Mouse (Mus musculus) forebrain, embryonic 15.5 days (tissue): ENCODE measurements at regions not wholly inside any gene's neighbourhood (a gene's known extent, or its start where the extent isn't known, plus 50 kb on each side); places are given as distances from the start of the nearest gene placed in this dataset.

Experiments used
- ATAC-seq: fragments of 200-750 bp; cut with Nextera tagmentation; replicated peaks from 2 replicates; pipeline ENCODE4 v1.8.0; 2017; ENCODE audit warnings: mild to moderate bottlenecking, moderate TSS enrichment, moderate library complexity
- H3K27ac ChIP-seq: fragments of 300-500 bp; sonication (generic); replicated peaks from 2 replicates; pipeline ENCODE4 v1.5.1; 2015; ENCODE audit warnings: mild to moderate bottlenecking, inconsistent platforms
- H3K27me3 ChIP-seq: fragments of 300-500 bp; sonication (generic); 2 replicates; pipeline ENCODE4 v1.6.1; 2015; ENCODE audit warnings: inconsistent platforms
- H3K36me3 ChIP-seq: fragments of 300-500 bp; sonication (generic); 2 replicates; pipeline ENCODE4 v1.6.1; 2015; ENCODE audit warnings: mild to moderate bottlenecking, inconsistent platforms
- H3K4me1 ChIP-seq: fragments of 300-500 bp; sonication (generic); 2 replicates; pipeline ENCODE4 v1.6.1; 2015; ENCODE audit warnings: inconsistent platforms
- H3K4me2 ChIP-seq: fragments of 300-500 bp; sonication (generic); replicated peaks from 2 replicates; pipeline ENCODE4 v1.6.1; 2015; ENCODE audit warnings: mild to moderate bottlenecking, inconsistent platforms
- H3K4me3 ChIP-seq: fragments of 300-500 bp; sonication (generic); 2 replicates; pipeline ENCODE4 v1.5.1; 2015; ENCODE audit warnings: mild to moderate bottlenecking, inconsistent platforms
- H3K9ac ChIP-seq: fragments of 300-500 bp; sonication (generic); replicated peaks from 2 replicates; pipeline ENCODE4 v1.6.1; 2015; ENCODE audit warnings: mild to moderate bottlenecking, inconsistent platforms
- H3K9me3 ChIP-seq: fragments of 300-500 bp; sonication (generic); 2 replicates; pipeline ENCODE4 v1.6.1; 2016; ENCODE audit warnings: inconsistent platforms
- WGBS: fragments of 180-500 bp; shearing (Covaris S2); methylation state at CpG from one replicate; pipeline ENCODE4 v1.1.7; 2015; ENCODE audit warnings: mixed read lengths; 5-methylcytosine and 5-hydroxymethylcytosine counted together

DNA sequence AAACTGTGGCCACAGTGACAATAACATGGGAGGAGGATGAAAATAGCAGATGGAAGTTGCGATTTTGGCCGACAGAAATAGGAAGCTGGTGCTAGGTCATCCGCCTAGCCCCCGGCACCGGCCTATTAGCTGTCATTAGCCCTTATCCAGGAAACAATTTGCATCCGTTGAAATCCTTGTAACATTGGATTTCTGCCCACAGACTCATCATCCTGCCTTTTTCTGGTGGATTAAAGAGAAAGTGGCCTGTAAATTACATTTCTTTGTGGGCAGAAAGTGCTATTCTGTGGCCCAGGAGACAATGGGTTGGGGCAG is 261.1 kb upstream of the Gm10131 start:
- Histone ChIP-seq H3K9ac (no peak overlapping the region), H3K27ac (peak overlapping the region; percentile 56), H3K4me1 (peaks cover 23% of the 10 kb centered on the region), H3K36me3 (no peaks in the 10 kb centered on the region), H3K9me3 (no peaks in the 10 kb centered on the region), H3K4me3 (no peak overlapping the region), H3K4me2 (no peak overlapping the region), H3K27me3 (no peaks in the 10 kb centered on the region)
- peak; percentile 31; the same call in 1 of the 2 replicates for ATAC-seq
- WGBS, result 15% methylated on average over 6 of the region's 6 CpGs

DNA sequence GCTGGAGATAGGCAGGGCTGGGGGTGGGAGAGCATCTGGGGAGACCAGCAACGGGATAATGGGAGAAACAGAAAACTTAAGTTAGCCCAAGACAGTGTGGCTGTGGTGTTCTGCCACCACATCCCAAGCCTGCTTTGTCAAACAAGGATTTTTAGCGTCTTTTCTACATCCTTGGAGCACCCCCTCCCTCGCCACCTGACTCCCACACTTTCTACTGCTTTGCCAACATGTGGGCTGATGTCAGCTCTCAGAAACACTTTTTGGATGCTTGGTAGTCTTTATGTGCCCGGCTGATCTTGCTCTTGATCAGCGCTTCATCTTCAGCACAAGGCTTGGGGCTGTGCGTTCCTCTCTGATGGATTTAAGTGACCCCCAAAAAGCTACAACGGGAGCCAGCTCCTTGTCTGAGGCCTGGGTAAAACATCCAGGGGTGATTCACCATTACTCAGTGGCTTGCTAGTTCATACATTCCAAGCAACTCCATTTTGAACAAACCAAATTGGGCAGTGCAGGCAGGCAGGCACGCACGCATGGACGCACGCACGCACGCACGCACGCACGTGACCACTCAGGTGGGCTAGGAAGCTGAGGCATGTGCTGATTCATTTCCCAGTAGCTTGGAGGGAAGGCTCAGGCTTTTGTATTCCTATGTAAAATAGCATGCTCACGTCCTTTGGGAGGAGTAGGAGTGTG is 260.6 kb upstream of the Gm10131 start:
- Histone ChIP-seq H3K27ac (peak overlapping the region; percentile 56), H3K4me1 (peaks cover 23% of the 10 kb centered on the region), H3K27me3 (no peaks in the 10 kb centered on the region), H3K9ac (no peak overlapping the region), H3K9me3 (no peaks in the 10 kb centered on the region), H3K4me3 (no peak overlapping the region), H3K4me2 (no peak overlapping the region), H3K36me3 (no peaks in the 10 kb centered on the region)
- ATAC-seq, result peak; percentile 30; the same call in 1 of the 2 replicates
- WGBS, result 62% methylated on average over 17 of the region's 17 CpGs

DNA sequence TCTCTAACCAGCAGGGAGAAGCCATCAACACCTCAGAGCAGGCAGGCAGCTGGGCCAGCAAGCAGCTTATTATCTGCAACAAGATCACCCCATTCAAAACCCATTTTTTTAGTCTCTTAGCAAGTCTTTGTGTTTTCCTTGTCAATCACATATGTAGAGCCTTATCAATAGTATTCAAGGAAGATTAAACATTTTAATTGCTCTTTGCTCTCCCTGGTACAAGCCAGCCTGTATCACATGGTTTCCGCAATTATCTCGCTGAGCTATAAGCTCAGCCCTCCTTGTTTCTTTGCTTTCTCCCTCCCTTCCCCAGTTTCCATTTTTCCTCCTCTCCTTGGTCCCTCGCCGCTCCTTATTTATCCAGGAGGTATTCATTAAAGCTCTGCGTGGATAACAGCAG is 259.9 kb upstream of the Gm10131 start:
- Histone ChIP-seq H3K4me2 (no peak overlapping the region), H3K27me3 (no peaks in the 10 kb centered on the region), H3K9me3 (no peaks in the 10 kb centered on the region), H3K36me3 (no peaks in the 10 kb centered on the region), H3K27ac (peak overlapping the region; percentile 56), H3K4me1 (peaks cover 23% of the 10 kb centered on the region), H3K9ac (no peak overlapping the region), H3K4me3 (no peak overlapping the region)
- peak; percentile 30; the same call in 1 of the 2 replicates for ATAC-seq
- 22% methylated on average over 5 of the region's 5 CpGs for WGBS

DNA sequence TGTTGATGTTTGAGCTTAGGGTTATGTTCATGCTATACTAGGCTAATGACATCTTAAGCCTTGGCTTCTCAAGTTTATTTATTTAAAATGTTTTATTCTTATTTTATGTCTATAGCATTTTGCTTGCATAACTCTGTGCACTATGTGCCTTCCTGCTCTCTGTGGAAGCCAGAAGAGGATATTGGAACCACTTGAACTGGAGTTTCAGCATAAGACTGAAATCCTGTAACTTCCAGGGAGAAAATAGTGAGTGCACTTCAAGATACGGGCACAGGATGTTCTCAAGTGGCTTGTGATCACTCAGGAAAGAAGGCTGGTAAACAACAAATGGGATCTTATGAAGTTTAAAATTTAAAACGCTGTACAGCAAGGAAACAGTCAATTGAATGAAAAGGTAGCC is 257.0 kb upstream of the Gm10131 start:
- no peaks in the 10 kb centered on the region for H3K9me3 ChIP-seq
- 75% methylated on average over 2 of the region's 2 CpGs for WGBS
- H3K36me3 ChIP-seq, result no peaks in the 10 kb centered on the region
- H3K27ac ChIP-seq, result no peak overlapping the region
- ATAC-seq, result no peak
- H3K9ac ChIP-seq, result no peak overlapping the region
- H3K4me1 ChIP-seq, result peaks cover 23% of the 10 kb centered on the region
- no peak overlapping the region for H3K4me2 ChIP-seq
- H3K4me3 ChIP-seq, result no peak overlapping the region
- no peaks in the 10 kb centered on the region for H3K27me3 ChIP-seq

DNA sequence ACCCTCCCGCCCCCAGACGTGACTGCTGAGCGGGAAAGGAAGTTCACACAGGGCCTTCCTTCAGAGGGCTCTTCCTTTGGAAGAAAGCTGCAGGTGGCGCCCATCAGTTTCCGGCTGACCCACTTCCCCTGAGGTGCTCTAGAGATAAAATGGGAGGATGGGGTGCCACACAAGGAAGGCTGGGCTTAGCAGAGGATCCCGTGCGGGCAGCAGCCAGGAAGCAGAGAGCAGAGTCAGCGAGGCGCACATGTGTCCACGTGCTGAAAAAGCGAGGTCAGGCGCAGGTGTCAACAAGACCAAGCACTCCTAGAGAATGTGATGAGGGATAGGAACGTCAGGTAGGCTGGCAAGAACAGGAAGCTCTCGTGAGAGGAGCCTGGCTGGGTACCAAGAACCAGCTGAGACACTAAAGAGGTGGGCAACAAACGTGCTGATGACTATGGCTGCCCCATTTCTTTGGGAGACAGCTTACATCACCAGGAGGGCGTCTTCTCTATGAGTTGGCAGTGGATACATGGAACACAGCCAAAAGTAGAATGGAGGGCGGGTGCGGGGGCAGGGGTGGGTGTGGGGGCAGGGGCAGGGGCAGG is 253.0 kb upstream of the Gm10131 start:
- 67% methylated on average over 18 of the region's 18 CpGs for WGBS
- no peak overlapping the region for H3K4me3 ChIP-seq
- no peak overlapping the region for H3K9ac ChIP-seq
- H3K4me2 ChIP-seq, result no peak overlapping the region
- ATAC-seq, result no peak
- H3K27ac ChIP-seq, result no peak overlapping the region
- no peaks in the 10 kb centered on the region for H3K27me3 ChIP-seq
- H3K4me1 ChIP-seq, result no peaks in the 10 kb centered on the region
- no peaks in the 10 kb centered on the region for H3K9me3 ChIP-seq
- H3K36me3 ChIP-seq, result no peaks in the 10 kb centered on the region

DNA sequence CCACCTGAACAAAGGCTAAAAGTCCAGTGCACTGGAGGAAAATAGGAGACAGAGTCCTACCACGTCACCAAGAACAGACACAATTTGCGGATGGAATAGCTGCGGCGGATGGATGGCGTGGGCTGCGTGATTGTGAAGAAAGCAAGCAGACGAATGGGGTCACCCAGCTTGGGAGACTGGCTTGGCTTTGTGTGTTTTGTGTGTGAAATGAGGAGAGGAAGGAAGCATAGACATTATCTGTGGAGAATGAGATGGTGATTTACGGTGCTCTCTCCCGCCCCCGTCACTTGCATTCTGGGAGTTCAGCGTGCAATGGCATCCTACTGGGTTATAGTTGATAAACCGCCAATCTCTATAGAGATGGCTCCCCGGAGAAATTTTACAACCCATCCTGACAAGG is 252.1 kb upstream of the Gm10131 start:
- Histone ChIP-seq H3K27ac (no peak overlapping the region), H3K27me3 (no peaks in the 10 kb centered on the region), H3K4me3 (no peak overlapping the region), H3K9me3 (no peaks in the 10 kb centered on the region), H3K9ac (no peak overlapping the region), H3K36me3 (no peaks in the 10 kb centered on the region), H3K4me2 (no peak overlapping the region), H3K4me1 (no peaks in the 10 kb centered on the region)
- ATAC-seq, result no peak
- WGBS, result 87% methylated on average over 13 of the region's 13 CpGs

DNA sequence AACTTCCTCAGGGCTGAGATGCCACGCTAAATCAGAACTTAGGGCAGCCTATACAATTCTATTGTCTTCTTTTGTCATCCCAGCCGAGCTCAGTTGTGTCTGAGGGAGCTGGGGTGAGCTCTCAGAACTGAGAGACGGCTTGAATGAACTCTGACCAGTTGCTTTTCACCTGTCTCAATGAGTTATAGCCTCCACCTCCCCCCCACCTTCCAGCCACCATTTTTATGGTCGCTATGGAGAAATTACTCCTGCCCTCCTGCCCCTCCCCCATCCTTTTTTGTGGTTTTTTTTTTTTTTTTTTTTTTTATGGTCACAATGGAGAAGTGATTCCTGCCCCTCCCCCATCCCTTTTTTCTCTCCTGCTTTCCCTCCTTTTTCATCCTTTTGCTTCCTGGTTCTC is 251.6 kb upstream of the Gm10131 start:
- H3K36me3 ChIP-seq, result no peaks in the 10 kb centered on the region
- no peak for ATAC-seq
- H3K4me1 ChIP-seq, result no peaks in the 10 kb centered on the region
- H3K27ac ChIP-seq, result no peak overlapping the region
- no peaks in the 10 kb centered on the region for H3K9me3 ChIP-seq
- H3K4me2 ChIP-seq, result no peak overlapping the region
- no peak overlapping the region for H3K4me3 ChIP-seq
- no peak overlapping the region for H3K9ac ChIP-seq
- WGBS, result 60% methylated on average over 4 of the region's 4 CpGs
- no peaks in the 10 kb centered on the region for H3K27me3 ChIP-seq

DNA sequence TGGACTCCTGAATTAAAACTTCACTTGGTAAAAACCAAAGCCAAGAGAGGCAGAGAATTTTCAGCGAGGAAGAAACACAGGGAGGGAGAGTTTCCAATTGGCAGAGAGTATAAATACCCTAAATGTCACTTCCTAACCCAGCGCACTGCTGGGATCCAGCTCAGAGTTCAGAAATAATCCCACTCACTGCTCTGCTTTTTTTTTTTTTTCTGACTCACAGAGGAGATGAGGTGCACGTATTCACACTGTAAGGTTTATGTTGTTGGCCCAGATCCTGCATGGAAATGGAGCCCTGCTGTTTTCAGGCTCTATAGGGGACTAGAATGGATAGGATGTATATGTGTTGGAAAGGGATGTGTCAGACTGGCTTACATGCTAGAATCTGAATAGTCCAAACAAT is 249.8 kb upstream of the Gm10131 start:
- Histone ChIP-seq H3K27me3 (no peaks in the 10 kb centered on the region), H3K4me1 (no peaks in the 10 kb centered on the region), H3K9me3 (no peaks in the 10 kb centered on the region), H3K4me3 (no peak overlapping the region), H3K27ac (no peak overlapping the region), H3K4me2 (no peak overlapping the region), H3K9ac (no peak overlapping the region), H3K36me3 (no peaks in the 10 kb centered on the region)
- no peak for ATAC-seq
- WGBS, result 67% methylated on average over 3 of the region's 3 CpGs

DNA sequence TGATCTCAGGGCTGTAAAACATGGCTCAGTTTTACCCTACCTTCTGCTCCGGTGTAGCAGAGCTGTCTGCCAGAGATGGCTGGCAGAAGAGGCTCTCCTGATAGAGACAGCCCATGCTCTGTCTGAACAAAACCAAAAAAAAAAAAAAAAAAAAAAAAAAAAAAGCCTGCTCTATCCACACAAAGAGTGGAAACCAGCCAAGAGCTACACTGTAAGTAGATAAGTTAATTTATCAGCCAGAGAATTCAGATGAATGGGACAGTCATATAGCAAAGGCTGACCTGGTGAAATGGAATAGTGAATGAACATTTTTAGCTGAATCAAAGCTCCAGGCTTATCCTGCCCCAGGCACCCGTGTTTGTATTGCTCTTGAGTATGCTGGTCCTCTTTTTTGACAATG is 248.2 kb upstream of the Gm10131 start:
- 0 out of 2 replicates have a peak, but pooled peaks have one; percentile 38 for ATAC-seq
- Histone ChIP-seq H3K4me1 (peaks cover 3% of the 10 kb centered on the region), H3K4me3 (no peak overlapping the region), H3K4me2 (no peak overlapping the region), H3K36me3 (no peaks in the 10 kb centered on the region), H3K9me3 (no peaks in the 10 kb centered on the region), H3K27me3 (no peaks in the 10 kb centered on the region), H3K9ac (no peak overlapping the region), H3K27ac (0 out of 2 replicates have a peak overlapping the region, but pooled peaks have one; percentile 2)
- 51% methylated on average over 2 of the region's 2 CpGs for whole genome bisulfite sequencing

DNA sequence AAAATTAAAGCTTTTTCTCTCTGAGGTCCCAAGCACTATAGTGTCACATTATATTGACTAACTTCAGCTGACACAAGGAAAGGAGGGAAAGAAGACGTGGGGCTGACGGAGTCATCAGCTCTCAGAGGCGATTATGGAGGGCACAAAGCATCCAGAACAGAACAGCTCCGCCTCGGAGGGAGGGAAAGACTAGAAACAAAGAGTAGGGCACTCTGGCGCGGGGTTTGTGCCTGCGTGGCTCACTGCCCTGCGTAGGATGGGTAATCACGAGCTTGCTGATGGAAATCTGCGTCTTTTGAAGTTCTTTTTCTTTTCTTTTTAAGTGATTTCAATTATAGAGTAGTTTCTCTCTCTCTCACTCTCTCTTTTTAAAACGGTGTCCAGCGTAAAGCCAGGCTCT is 243.5 kb upstream of the Gm10131 start:
- WGBS, result 25% methylated on average over 13 of the region's 13 CpGs
- H3K4me2 ChIP-seq, result no peak overlapping the region
- H3K4me3 ChIP-seq, result no peak overlapping the region
- H3K36me3 ChIP-seq, result no peaks in the 10 kb centered on the region
- no peak for ATAC-seq
- H3K9me3 ChIP-seq, result no peaks in the 10 kb centered on the region
- H3K27ac ChIP-seq, result no peak overlapping the region
- H3K27me3 ChIP-seq, result no peaks in the 10 kb centered on the region
- no peak overlapping the region for H3K9ac ChIP-seq
- peaks cover 8% of the 10 kb centered on the region for H3K4me1 ChIP-seq

DNA sequence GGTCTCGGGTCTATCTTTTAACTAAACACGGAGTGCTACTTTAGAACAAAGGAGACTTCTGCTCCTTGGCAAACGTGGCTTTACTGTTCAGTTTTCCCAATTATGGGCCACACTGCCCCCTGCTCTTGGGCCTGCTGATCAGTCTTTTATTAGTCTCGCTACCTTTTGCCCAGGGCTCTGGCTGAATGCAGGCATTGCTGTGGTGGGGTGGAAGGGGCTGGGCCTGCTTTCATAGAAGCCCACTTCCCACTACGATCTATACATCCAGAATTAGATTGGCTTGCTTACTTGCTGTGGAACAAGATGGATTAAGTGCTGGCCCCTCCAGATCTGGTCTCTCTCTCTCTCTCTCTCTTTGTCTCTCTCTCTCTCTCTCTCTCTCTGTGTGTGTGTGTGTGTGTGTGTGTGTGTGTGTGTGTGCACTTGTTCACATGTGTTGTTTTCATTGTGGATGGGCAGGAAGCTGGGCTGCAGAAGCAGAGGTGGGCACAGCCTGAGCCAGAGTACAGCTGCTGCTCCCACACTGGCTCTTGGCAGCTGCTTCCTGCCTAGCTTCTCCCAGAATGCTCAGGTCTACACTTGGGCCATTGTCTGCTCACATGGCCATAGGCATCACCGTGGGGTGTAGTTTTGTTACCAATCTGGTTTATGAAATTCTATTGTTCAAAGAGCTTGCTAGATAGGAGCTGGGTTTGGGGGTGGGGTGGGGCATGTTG is 241.8 kb upstream of the Gm10131 start:
- ATAC-seq, result peak; percentile 57; the same call in 1 of the 2 replicates
- H3K4me2 ChIP-seq, result no peak overlapping the region
- no peak overlapping the region for H3K4me3 ChIP-seq
- H3K9me3 ChIP-seq, result no peaks in the 10 kb centered on the region
- H3K9ac ChIP-seq, result no peak overlapping the region
- no peaks in the 10 kb centered on the region for H3K36me3 ChIP-seq
- no peaks in the 10 kb centered on the region for H3K27me3 ChIP-seq
- WGBS, result 18% methylated on average over 6 of the region's 6 CpGs
- peaks cover 8% of the 10 kb centered on the region for H3K4me1 ChIP-seq
- H3K27ac ChIP-seq, result peak overlapping the region; percentile 2; the same call in 1 of the 2 replicates

DNA sequence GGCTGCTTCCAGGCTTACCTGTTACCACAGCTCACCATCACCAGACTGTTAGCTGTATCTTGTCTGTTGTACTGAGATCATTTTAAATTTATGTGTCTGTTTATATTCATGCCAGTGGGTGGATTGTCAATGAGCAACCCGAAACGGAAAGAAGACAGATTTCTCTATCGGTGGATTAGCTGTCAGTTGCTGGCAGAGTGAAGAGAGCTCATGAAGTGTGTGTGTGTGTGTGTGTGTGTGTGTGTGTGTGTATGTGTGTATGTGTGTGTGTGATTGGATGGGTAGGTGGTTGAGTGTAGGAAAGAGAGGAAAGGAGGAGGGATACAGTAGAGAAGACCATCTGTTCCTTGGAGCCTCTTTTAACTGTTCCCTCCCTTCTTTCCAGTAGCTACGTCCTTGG is 223.3 kb upstream of the Gm10131 start:
- H3K27me3 ChIP-seq, result no peaks in the 10 kb centered on the region
- 63% methylated on average over 4 of the region's 4 CpGs for WGBS
- H3K9ac ChIP-seq, result no peak overlapping the region
- H3K36me3 ChIP-seq, result no peaks in the 10 kb centered on the region
- no peak overlapping the region for H3K4me3 ChIP-seq
- peaks cover 9% of the 10 kb centered on the region for H3K4me1 ChIP-seq
- H3K27ac ChIP-seq, result peak overlapping the region; percentile 41; the same call in 1 of the 2 replicates
- no peaks in the 10 kb centered on the region for H3K9me3 ChIP-seq
- peak; percentile 63; the same call in 1 of the 2 replicates for ATAC-seq
- H3K4me2 ChIP-seq, result no peak overlapping the region
